Mouse (Mus musculus): ENCODE data around the gene Fgfr2.

Fgfr2 gene

GRCm38 (mm10) chr7:130573746-130574145 lies 2549.4 kb downstream of the Fgfr2 start:
- DNase-seq (ENCODE audit: low spot score in 2 of 2), result no peak

GRCm38 (mm10) chr7:130572821-130573220 lies 2550.3 kb downstream of the Fgfr2 start, which contains the start of gene Nsmce4a:
Gene Nsmce4a (minus strand): TSS chr7:130573118.
- no peak for DNase-seq (ENCODE audit: low spot score in 2 of 2)

- DNase-seq (ENCODE audit: low spot score in 2 of 2), result no peak
Observed at GRCm38 (mm10) chr7:130570472-130570871, 2552.7 kb downstream of the Fgfr2 start.

GRCm38 (mm10) chr7:130568783-130569436 lies 2554.2 kb downstream of the Fgfr2 start:
- no peak for DNase-seq (ENCODE audit: low spot score in 2 of 2)

- DNase-seq (ENCODE audit: low spot score in 2 of 2), result no peak
Observed at GRCm38 (mm10) chr7:130564596-130564995, 2558.6 kb downstream of the Fgfr2 start.

- no peak for DNase-seq (ENCODE audit: low spot score in 2 of 2)
Observed at GRCm38 (mm10) chr7:130563880-130564279, 2559.3 kb downstream of the Fgfr2 start.

GRCm38 (mm10) chr7:130563276-130563675 lies 2559.9 kb downstream of the Fgfr2 start:
- no peak for DNase-seq (ENCODE audit: low spot score in 2 of 2)

GRCm38 (mm10) chr7:130560933-130561332 lies 2562.2 kb downstream of the Fgfr2 start:
- no peak for DNase-seq (ENCODE audit: low spot score in 2 of 2)

- DNase-seq (ENCODE audit: low spot score in 2 of 2), result no peak
Observed at GRCm38 (mm10) chr7:130558592-130558991, 2564.6 kb downstream of the Fgfr2 start.

GRCm38 (mm10) chr7:130555597-130555996 lies 2567.6 kb downstream of the Fgfr2 start:
- no peak for DNase-seq (ENCODE audit: low spot score in 2 of 2)

GRCm38 (mm10) chr7:130553321-130553720 lies 2569.8 kb downstream of the Fgfr2 start:
- no peak for DNase-seq (ENCODE audit: low spot score in 2 of 2)

- DNase-seq (ENCODE audit: low spot score in 2 of 2), result no peak
Observed at GRCm38 (mm10) chr7:130552780-130553179, 2570.4 kb downstream of the Fgfr2 start.

GRCm38 (mm10) chr7:130547635-130548175 lies 2575.4 kb downstream of the Fgfr2 start:
- no peak for DNase-seq (ENCODE audit: low spot score in 2 of 2)

- peak; percentile 76 to 88 for DNase-seq (ENCODE audit: low spot score in 2 of 2)
Observed at GRCm38 (mm10) chr7:130546791-130547484, 2576.2 kb downstream of the Fgfr2 start.

- no peak for DNase-seq (ENCODE audit: low spot score in 2 of 2)
Observed at GRCm38 (mm10) chr7:130546421-130546790, 2576.7 kb downstream of the Fgfr2 start.

- DNase-seq (ENCODE audit: low spot score in 2 of 2), result no peak
Observed at GRCm38 (mm10) chr7:130545893-130546292, 2577.3 kb downstream of the Fgfr2 start.

- no peak for DNase-seq (ENCODE audit: low spot score in 2 of 2)
Observed at GRCm38 (mm10) chr7:130545401-130545800, 2577.7 kb downstream of the Fgfr2 start.

- DNase-seq (ENCODE audit: low spot score in 2 of 2), result no peak
Observed at GRCm38 (mm10) chr7:130543181-130543580, 2580.0 kb downstream of the Fgfr2 start.

- DNase-seq (ENCODE audit: low spot score in 2 of 2), result no peak
Observed at GRCm38 (mm10) chr7:130540176-130540575, 2583.0 kb downstream of the Fgfr2 start.

- no peak for DNase-seq (ENCODE audit: low spot score in 2 of 2)
Observed at GRCm38 (mm10) chr7:130537068-130537467, 2586.1 kb downstream of the Fgfr2 start.

GRCm38 (mm10) chr7:130535174-130535573 lies 2588.0 kb downstream of the Fgfr2 start:
- DNase-seq (ENCODE audit: low spot score in 2 of 2), result no peak

GRCm38 (mm10) chr7:130533316-130534260 lies 2589.6 kb downstream of the Fgfr2 start:
- DNase-seq (ENCODE audit: low spot score in 2 of 2), result peak; percentile 59 to 80
